Mouse (Mus musculus): ENCODE results near the gene Ttc7b. TPM values are rescaled to one million over a fixed set of nuclear protein-coding genes. Genes with fewer than 3 reads are reported as not detected.

Ttc7b gene
- total RNA-seq, 2 experiments from 2014 or later: 2.1 to 6.5 TPM

- no peak for ATAC-seq (replicated peaks; ENCODE audit: low FRiP score, poor library complexity, severe bottlenecking)
Observed at GRCm38 (mm10) chr12:100321545-100321944, 199.1 kb downstream of the Ttc7b start.

GRCm38 (mm10) chr12:100319746-100320145, 200.9 kb downstream of the Ttc7b start:
- ATAC-seq (replicated peaks; ENCODE audit: low FRiP score, poor library complexity, severe bottlenecking): no peak

GRCm38 (mm10) chr12:100317936-100318335, 202.7 kb downstream of the Ttc7b start:
- no peak for ATAC-seq (replicated peaks; ENCODE audit: low FRiP score, poor library complexity, severe bottlenecking)

DNA sequence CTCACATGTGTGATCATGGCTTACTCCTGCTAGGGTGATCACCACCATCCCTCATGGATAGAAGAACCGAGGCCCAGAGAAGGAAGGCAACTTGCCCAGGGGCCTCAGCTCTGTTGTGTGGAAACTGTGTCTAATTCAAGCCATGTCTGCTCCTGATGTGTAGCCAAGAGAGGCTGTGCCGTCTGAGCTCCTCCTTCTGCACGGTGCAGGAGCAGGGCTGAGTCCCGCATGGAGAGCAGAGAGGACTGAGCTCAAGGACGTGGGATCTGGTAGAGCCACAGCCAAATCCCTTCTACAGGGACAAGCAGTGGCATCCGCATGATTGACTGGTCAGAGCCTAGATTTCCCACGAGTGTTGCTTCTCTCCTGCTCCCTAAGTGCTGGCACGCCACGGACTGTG, 204.5 kb downstream of the Ttc7b start:
- ATAC-seq (replicated peaks; ENCODE audit: low FRiP score, poor library complexity, severe bottlenecking): no peak

DNA sequence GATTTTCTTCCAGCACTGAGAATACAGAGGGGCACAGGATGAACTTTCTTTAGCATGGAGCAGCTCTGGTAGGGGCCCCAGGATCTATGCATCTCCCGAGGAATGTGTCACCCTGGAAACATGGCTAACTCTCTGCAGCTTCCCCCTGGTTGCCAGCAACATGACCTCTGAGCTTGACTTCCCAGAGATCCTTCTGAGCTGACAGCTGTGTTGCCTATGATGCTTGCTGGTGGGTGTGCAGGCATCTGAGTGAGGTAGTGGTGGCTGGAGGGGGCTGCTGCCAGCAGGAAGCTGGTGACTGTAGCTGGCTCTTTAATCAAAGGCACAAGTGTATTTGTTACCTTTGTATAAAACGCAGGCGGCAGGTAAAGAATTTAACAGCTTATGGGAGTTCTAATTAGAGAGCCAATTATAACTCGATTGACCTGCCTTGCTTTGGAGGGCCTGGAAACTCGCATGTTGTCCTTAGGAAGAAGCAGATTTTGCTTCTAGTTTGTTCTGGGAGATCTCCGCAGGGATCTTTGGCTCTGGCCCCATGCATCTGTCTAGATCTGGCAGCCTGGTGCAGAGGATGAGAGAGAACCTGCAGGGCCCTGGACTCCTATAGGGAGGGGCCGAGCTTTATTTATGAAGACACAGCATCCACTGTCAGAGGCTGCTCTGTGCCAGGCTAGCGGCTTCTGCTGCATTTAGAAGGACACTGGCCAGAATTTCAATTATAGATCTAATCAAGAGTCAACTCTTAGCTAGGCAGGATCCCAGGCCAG, 205.3 kb downstream of the Ttc7b start:
- no peak for ATAC-seq (replicated peaks; ENCODE audit: low FRiP score, poor library complexity, severe bottlenecking)

DNA sequence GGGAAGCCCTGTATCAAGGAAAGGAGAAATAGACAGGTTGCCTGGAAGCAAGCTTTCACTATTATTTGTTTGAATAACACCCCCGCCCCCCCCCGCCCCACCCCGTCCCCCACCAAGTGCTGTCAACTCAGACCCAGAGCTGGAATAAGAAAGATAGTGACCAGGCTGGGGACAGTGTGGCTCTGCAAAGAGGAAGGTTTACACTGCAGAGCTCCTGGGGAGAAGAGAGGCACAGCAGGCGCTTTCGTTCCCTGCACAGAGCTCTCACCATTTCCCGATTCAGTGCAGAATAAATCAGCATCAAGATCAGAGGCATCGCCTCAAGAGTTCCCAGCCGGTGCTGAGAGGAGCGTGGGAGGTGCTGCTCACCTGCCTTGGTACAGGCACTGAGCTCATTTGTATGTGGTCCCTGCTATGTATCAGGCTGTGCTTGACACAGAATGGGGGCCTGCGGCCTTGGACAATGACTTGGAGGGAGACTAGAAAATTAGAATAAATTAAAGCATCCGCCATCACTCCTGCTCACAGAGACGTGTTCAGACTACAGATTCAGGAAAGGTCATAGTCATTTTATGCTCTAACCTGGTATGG, 206.7 kb downstream of the Ttc7b start:
- no peak for ATAC-seq (replicated peaks; ENCODE audit: low FRiP score, poor library complexity, severe bottlenecking)

DNA sequence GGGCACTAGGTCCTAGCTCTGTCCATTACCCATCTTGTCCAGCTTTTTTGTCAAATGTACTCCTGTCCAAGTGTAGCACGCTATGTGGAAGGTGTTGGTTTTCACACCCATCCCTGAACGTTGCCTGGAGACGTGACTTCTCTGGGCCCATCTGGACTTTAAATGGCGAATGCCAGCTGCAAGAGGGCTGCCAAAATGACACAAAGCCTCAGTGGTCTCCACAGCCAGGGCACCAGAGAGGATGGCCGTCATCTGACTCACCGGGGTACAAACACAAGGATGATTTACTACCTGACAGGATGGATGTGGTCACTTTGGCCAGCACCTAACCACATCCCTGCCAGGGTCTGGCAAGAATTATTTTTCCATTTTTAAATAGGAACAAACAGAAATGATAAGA, 207.4 kb downstream of the Ttc7b start:
- ATAC-seq (replicated peaks; ENCODE audit: low FRiP score, poor library complexity, severe bottlenecking): no peak

- no peak for ATAC-seq (replicated peaks; ENCODE audit: low FRiP score, poor library complexity, severe bottlenecking)
Observed at GRCm38 (mm10) chr12:100310471-100311392, 209.9 kb downstream of the Ttc7b start.

- no peak for ATAC-seq (replicated peaks; ENCODE audit: low FRiP score, poor library complexity, severe bottlenecking)
Observed at GRCm38 (mm10) chr12:100309201-100309600, 211.4 kb downstream of the Ttc7b start.

- no peak for ATAC-seq (replicated peaks; ENCODE audit: low FRiP score, poor library complexity, severe bottlenecking)
Observed at GRCm38 (mm10) chr12:100307501-100308260, 212.9 kb downstream of the Ttc7b start.

DNA sequence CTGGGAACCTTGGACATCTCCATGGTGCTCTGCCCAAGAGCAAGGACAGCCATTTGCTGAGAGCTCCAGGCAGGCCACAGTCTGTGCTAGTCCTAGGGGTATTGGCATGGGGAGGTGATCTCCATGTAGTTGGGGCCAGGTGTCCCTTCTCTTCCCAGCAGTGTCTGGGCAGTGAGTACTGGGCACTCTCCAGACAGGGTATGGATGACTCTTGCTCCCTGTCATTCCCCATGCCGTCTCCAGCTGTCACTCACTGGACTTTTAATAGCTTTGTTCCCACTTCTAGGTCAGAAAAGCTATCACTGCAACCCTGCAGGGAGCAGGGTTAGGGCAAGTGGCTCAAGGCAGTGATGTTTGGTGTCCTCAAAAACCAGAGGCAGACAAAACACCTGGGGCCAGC, 214.3 kb downstream of the Ttc7b start:
- no peak for ATAC-seq (replicated peaks; ENCODE audit: low FRiP score, poor library complexity, severe bottlenecking)

- no peak for ATAC-seq (replicated peaks; ENCODE audit: low FRiP score, poor library complexity, severe bottlenecking)
Observed at GRCm38 (mm10) chr12:100305051-100305673, 215.5 kb downstream of the Ttc7b start.

DNA sequence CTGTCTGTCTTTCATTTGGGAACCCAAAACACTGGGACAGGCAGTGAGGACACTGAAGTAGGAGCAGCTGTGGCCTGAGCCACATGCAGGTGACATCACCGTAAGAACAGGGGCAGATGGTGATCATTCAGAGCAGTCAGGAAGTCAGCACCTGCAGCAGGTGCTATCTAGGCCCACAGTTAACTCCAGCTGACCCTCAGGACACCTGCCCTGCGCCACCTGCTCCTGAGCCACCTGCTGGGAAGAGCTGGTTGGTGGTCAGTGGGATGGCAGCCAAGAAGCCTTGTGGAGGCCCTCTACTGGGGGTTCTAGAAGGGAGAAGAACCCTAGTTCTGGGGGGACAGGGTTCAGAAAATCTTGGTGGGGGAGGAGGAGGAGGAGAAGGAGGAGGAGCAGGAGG, 216.3 kb downstream of the Ttc7b start:
- no peak for ATAC-seq (replicated peaks; ENCODE audit: low FRiP score, poor library complexity, severe bottlenecking)

GRCm38 (mm10) chr12:100303141-100303540, 217.5 kb downstream of the Ttc7b start:
- no peak for ATAC-seq (replicated peaks; ENCODE audit: low FRiP score, poor library complexity, severe bottlenecking)

DNA sequence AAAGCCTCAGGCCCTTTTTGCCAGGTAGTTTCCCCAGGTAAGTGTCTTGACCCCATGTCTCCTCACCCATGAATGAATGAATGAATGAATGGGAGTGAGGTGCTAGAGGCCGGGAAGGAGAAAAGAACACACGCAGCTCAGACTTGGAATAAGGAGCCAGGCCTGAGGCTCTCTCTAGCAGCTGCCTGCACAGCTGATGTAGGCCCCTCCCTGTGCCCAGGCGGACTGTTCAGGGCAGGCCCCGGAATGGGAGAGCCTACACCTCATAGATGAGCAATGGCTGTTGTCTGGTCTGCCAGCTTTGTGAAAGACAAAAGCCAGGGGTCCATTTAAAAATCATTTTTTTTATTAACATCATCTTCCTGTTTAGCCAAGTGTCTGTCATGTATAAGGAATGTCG, 220.2 kb downstream of the Ttc7b start:
- no peak for ATAC-seq (replicated peaks; ENCODE audit: low FRiP score, poor library complexity, severe bottlenecking)

GRCm38 (mm10) chr12:100299322-100299726, 221.3 kb downstream of the Ttc7b start:
- no peak for ATAC-seq (replicated peaks; ENCODE audit: low FRiP score, poor library complexity, severe bottlenecking)

DNA sequence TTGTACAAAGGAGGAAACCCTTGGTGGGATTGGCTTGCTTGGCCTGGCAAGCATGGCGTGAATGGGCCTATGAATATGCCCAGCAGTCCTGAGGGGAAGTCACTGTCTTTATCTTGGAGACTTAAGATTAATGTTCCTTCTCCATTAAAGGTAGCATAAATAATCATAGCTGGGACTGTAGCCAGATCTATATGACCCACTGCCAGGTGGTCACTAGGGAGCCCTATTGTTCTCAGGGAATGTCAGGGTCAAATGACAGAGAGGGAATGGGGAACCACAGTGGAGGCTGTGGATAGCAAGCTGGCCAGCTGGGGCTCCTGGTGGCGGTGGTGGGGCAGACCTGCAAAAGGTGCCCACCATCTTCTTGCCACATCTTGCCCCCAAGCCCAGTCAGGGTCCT, 221.8 kb downstream of the Ttc7b start:
- no peak for ATAC-seq (replicated peaks; ENCODE audit: low FRiP score, poor library complexity, severe bottlenecking)

- ATAC-seq (replicated peaks; ENCODE audit: low FRiP score, poor library complexity, severe bottlenecking): no peak
Observed at GRCm38 (mm10) chr12:100297961-100298360, 222.7 kb downstream of the Ttc7b start.

- ATAC-seq (replicated peaks; ENCODE audit: low FRiP score, poor library complexity, severe bottlenecking): no peak
Observed at GRCm38 (mm10) chr12:100294457-100294856, 226.2 kb downstream of the Ttc7b start.
